Mouse (Mus musculus) lung, adult 18-20 months (tissue): Measurements from ENCODE around the gene Ifnar2.

Source experiments
- DNase-seq, 2 experiments: peaks; one replicate each; pipeline ENCODE4 v3.0.0; 2022; ENCODE audit warnings: mixed read lengths in 2 of 2

The Ifnar2 gene

GRCm38 (mm10) chr16:91395633-91396392, 23.2 kb downstream of the Ifnar2 start:
- DNase-seq = no peak

- DNase-seq = no peak
Observed at GRCm38 (mm10) chr16:91396844-91397537, 24.4 kb downstream of the Ifnar2 start.

- no peak for DNase-seq
Observed at GRCm38 (mm10) chr16:91398030-91398429, 25.4 kb downstream of the Ifnar2 start.

- no peak for DNase-seq
Observed at GRCm38 (mm10) chr16:91398944-91399343, 26.4 kb downstream of the Ifnar2 start.

- no peak for DNase-seq
Observed at GRCm38 (mm10) chr16:91401569-91402165, 29.1 kb downstream of the Ifnar2 start.

- no peak for DNase-seq
Observed at GRCm38 (mm10) chr16:91403784-91404183, 31.2 kb downstream of the Ifnar2 start.

GRCm38 (mm10) chr16:91404187-91404586, 31.6 kb downstream of the Ifnar2 start:
- no peak for DNase-seq

GRCm38 (mm10) chr16:91404828-91405577, 32.4 kb downstream of the Ifnar2 start:
- no peak for DNase-seq

GRCm38 (mm10) chr16:91405640-91406584, 33.3 kb downstream of the Ifnar2 start, which contains the start of gene Il10rb:
Gene Il10rb (plus strand): TSS chr16:91406164.
- DNase-seq = peak; percentile 85 to 86

GRCm38 (mm10) chr16:91406585-91407220, 34.1 kb downstream of the Ifnar2 start:
- DNase-seq = peak; percentile 64 to 76

- DNase-seq = no peak
Observed at GRCm38 (mm10) chr16:91413102-91413844, 40.7 kb downstream of the Ifnar2 start.

GRCm38 (mm10) chr16:91415391-91416189, 43.0 kb downstream of the Ifnar2 start:
- no peak for DNase-seq

- no peak for DNase-seq
Observed at GRCm38 (mm10) chr16:91416357-91416756, 43.8 kb downstream of the Ifnar2 start.

GRCm38 (mm10) chr16:91416938-91417337, 44.4 kb downstream of the Ifnar2 start:
- DNase-seq = no peak

- no peak for DNase-seq
Observed at GRCm38 (mm10) chr16:91418531-91418930, 45.9 kb downstream of the Ifnar2 start.

GRCm38 (mm10) chr16:91425816-91426215, 53.2 kb downstream of the Ifnar2 start:
- DNase-seq = no peak

- no peak for DNase-seq
Observed at GRCm38 (mm10) chr16:91426586-91426985, 54.0 kb downstream of the Ifnar2 start.

GRCm38 (mm10) chr16:91427461-91427860, 54.9 kb downstream of the Ifnar2 start:
- no peak for DNase-seq

GRCm38 (mm10) chr16:91428259-91428865, 55.8 kb downstream of the Ifnar2 start:
- no peak for DNase-seq
